Mouse (Mus musculus): ENCODE results near the gene Cfap299. TPM values are rescaled to one million over a fixed set of nuclear protein-coding genes. Genes with fewer than 3 reads are reported as not detected.

Cfap299 gene
- polyA plus RNA-seq, 1 experiment from 2014 or later, result not detected

DNA sequence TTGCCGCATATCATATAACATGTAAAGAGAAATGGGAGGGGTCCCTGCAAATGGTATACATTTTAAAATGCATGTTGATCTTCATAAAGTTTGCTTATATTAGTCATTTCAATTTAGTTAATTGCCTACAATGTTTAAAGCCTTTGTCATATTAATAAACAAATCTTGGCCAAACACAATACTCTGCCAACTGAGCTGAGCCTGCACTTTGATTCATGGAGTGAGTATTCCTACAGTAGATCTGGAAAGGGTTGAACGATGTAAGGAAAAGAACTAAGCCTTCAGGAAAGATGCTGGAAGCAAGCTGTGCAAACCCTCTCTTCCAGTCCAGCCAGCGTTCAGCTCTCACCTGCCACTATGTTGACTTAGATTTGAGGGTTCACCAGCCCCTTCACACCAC, 252.9 kb downstream of the Cfap299 start:
- Histone ChIP-seq H3K27ac (ENCODE audit: low read length) (no peak overlapping the region), H3K4me2 (ENCODE audit: low read depth, low read length) (no peak overlapping the region), H3K9ac (ENCODE audit: low read depth, low read length) (no peak overlapping the region), H3K4me3 (ENCODE audit: low read depth, low read length) (no peak overlapping the region), H3K9me3 (replicated peaks; ENCODE audit: control insufficient read depth, low read length) (no peaks in the 10 kb centered on the region), H3K27me3 (ENCODE audit: control insufficient read depth, insufficient read depth, low read depth, low read length) (no peaks in the 10 kb centered on the region), H3K4me1 (ENCODE audit: control insufficient read depth, low read depth, low read length) (no peaks in the 10 kb centered on the region), H3K36me3 (ENCODE audit: control insufficient read depth, insufficient read depth) (no peaks in the 10 kb centered on the region)
- ATAC-seq (ENCODE audit: low read depth), result no peak
- WGBS (ENCODE audit: insufficient replicate concordance), result 60% methylated on average over 3 of the region's 3 CpGs

DNA sequence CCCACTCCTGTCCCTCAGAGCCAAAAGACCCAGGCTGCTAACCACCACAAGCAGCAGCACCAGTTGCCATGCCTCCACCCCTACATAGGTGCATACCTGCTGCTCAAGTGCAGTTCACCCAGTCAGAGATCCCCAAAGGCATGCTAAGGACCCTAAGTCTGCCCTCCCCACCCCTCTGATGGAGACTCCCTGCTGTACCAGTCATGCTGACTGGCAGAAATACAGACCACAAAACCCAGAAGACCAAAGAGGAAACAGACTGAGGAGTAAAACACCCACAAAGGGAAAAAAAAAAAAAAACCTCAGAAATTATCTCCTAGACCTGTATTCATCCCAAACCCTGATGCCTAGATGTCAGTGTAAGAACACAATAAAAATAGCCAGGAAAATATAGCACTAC, 256.8 kb downstream of the Cfap299 start:
- Histone ChIP-seq H3K27me3 (ENCODE audit: control insufficient read depth, insufficient read depth, low read depth, low read length) (no peaks in the 10 kb centered on the region), H3K4me1 (ENCODE audit: control insufficient read depth, low read depth, low read length) (no peaks in the 10 kb centered on the region), H3K36me3 (ENCODE audit: control insufficient read depth, insufficient read depth) (no peaks in the 10 kb centered on the region), H3K4me3 (ENCODE audit: low read depth, low read length) (no peak overlapping the region), H3K4me2 (ENCODE audit: low read depth, low read length) (no peak overlapping the region), H3K9ac (ENCODE audit: low read depth, low read length) (no peak overlapping the region), H3K27ac (ENCODE audit: low read length) (no peak overlapping the region), H3K9me3 (replicated peaks; ENCODE audit: control insufficient read depth, low read length) (no peaks in the 10 kb centered on the region)
- ATAC-seq (ENCODE audit: low read depth), result no peak

DNA sequence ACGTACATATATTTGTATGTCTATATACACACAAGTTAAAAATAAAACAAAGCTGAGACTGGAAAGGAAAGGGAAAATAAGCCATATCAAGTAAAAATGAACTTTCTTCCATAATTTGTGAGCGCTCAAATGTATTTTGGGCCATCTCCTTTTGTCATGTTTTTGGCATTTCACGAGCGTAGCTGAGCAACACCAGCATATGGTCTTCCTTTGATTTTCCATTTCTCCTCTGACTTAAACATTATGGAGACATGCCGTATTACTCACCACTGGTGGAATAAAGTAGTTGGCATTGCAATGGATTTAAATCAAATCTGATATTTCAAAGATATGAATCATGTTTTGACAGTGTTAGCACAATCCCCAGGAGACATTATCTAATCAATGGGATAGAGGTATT, 284.4 kb downstream of the Cfap299 start:
- Histone ChIP-seq H3K27me3 (ENCODE audit: control insufficient read depth, insufficient read depth, low read depth, low read length) (no peaks in the 10 kb centered on the region), H3K9me3 (replicated peaks; ENCODE audit: control insufficient read depth, low read length) (no peaks in the 10 kb centered on the region), H3K4me1 (ENCODE audit: control insufficient read depth, low read depth, low read length) (no peaks in the 10 kb centered on the region), H3K36me3 (ENCODE audit: control insufficient read depth, insufficient read depth) (no peaks in the 10 kb centered on the region), H3K27ac (ENCODE audit: low read length) (no peak overlapping the region), H3K4me3 (ENCODE audit: low read depth, low read length) (no peak overlapping the region), H3K9ac (ENCODE audit: low read depth, low read length) (no peak overlapping the region), H3K4me2 (ENCODE audit: low read depth, low read length) (no peak overlapping the region)
- 67% methylated on average over 5 of the region's 5 CpGs for WGBS (ENCODE audit: insufficient replicate concordance)
- no peak for ATAC-seq (ENCODE audit: low read depth)

DNA sequence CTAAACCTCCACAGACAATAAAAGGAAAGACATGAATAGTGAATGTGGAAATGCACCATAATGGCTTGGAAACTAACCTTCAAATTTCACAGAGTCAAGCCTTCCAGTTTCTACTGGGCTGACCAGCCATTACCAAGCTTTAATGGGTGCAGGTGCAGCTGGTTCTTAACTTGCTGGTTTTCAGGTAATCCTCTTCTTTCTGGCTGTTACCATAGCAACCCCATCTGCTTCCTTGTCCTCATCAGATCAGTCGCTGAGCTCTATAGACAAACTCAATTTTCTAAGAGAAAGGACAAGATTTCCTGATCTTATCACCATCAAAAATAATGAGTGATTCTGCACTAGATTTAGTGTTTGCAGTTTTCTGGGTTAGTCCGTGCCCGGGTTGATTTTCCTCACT, 287.8 kb downstream of the Cfap299 start:
- Histone ChIP-seq H3K4me2 (ENCODE audit: low read depth, low read length) (no peak overlapping the region), H3K36me3 (ENCODE audit: control insufficient read depth, insufficient read depth) (no peaks in the 10 kb centered on the region), H3K27ac (ENCODE audit: low read length) (no peak overlapping the region), H3K4me3 (ENCODE audit: low read depth, low read length) (no peak overlapping the region), H3K9me3 (replicated peaks; ENCODE audit: control insufficient read depth, low read length) (no peaks in the 10 kb centered on the region), H3K4me1 (ENCODE audit: control insufficient read depth, low read depth, low read length) (no peaks in the 10 kb centered on the region), H3K9ac (ENCODE audit: low read depth, low read length) (no peak overlapping the region), H3K27me3 (ENCODE audit: control insufficient read depth, insufficient read depth, low read depth, low read length) (no peaks in the 10 kb centered on the region)
- no peak for ATAC-seq (ENCODE audit: low read depth)
- WGBS (ENCODE audit: insufficient replicate concordance), result 63% methylated on average over 3 of the region's 3 CpGs

DNA sequence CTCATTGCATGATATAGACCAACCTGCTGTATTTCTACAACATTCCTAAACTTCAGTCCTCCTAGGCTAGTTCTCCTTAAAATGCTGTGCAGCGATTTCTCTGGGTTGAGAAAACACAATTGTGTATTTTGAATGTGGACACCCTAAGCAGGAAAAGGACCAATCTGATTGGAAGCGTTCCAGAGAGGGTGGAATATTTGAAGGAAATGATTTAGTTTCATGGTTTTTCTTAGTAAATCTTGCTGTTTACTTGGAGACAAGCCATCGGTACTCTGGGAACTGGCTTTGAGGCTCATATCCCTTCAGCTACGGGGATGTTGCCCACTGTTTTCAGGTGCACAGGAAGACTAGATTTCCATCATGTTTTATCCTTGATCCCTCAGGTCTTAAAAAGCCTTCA, 288.3 kb downstream of the Cfap299 start:
- Histone ChIP-seq H3K27me3 (ENCODE audit: control insufficient read depth, insufficient read depth, low read depth, low read length) (no peaks in the 10 kb centered on the region), H3K4me1 (ENCODE audit: control insufficient read depth, low read depth, low read length) (no peaks in the 10 kb centered on the region), H3K9me3 (replicated peaks; ENCODE audit: control insufficient read depth, low read length) (no peaks in the 10 kb centered on the region), H3K9ac (ENCODE audit: low read depth, low read length) (no peak overlapping the region), H3K27ac (ENCODE audit: low read length) (no peak overlapping the region), H3K4me2 (ENCODE audit: low read depth, low read length) (no peak overlapping the region), H3K36me3 (ENCODE audit: control insufficient read depth, insufficient read depth) (no peaks in the 10 kb centered on the region), H3K4me3 (ENCODE audit: low read depth, low read length) (no peak overlapping the region)
- ATAC-seq (ENCODE audit: low read depth), result no peak
- WGBS (ENCODE audit: insufficient replicate concordance), result 55% methylated on average over 4 of the region's 4 CpGs

DNA sequence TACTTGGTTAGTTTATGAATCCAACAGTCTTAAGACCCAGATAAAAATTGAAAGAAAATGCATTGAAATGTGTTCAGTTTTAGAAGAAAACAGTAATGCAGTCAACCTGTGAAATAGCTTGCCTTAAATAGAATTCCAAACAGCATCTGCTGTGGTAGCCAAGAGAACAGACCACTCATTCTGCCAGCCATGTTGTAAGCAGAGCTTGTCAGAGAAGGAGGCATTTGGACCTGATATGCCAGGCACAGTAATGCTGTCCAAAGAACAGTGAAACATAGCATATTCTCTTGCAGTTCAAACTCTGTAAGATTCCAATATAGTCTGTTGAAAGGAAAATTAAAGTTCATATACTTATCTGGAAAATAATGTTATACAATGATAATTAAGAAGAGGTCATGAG, 321.2 kb downstream of the Cfap299 start:
- no peak overlapping the region for H3K9ac ChIP-seq (ENCODE audit: low read depth, low read length)
- no peak overlapping the region for H3K4me2 ChIP-seq (ENCODE audit: low read depth, low read length)
- H3K9me3 ChIP-seq (replicated peaks; ENCODE audit: control insufficient read depth, low read length), result no peaks in the 10 kb centered on the region
- no peak overlapping the region for H3K27ac ChIP-seq (ENCODE audit: low read length)
- H3K4me1 ChIP-seq (ENCODE audit: control insufficient read depth, low read depth, low read length), result no peaks in the 10 kb centered on the region
- no peaks in the 10 kb centered on the region for H3K36me3 ChIP-seq (ENCODE audit: control insufficient read depth, insufficient read depth)
- ATAC-seq (ENCODE audit: low read depth), result no peak
- no peaks in the 10 kb centered on the region for H3K27me3 ChIP-seq (ENCODE audit: control insufficient read depth, insufficient read depth, low read depth, low read length)
- H3K4me3 ChIP-seq (ENCODE audit: low read depth, low read length), result no peak overlapping the region

DNA sequence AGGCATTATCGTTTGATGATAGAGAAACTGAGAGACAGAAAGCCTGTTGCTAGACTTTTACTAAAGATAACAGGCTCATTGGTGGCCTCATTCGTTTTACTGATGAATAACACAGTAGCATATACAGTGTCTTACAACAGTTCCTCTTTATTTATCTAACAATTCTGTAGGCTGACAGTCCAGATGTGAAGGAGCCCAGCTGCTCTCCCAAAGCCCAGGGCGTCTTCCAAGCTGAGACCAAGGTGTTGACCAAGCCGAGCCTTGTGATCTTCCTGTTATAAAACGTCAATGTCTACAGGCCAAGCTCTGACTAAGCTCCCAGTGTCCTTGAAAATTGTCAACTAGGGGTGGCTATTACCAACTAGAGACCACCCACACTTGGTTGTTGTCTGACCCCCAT, 321.9 kb downstream of the Cfap299 start:
- WGBS (ENCODE audit: insufficient replicate concordance), result 61% methylated on average over 5 of the region's 5 CpGs
- no peak overlapping the region for H3K4me3 ChIP-seq (ENCODE audit: low read depth, low read length)
- H3K27ac ChIP-seq (ENCODE audit: low read length), result no peak overlapping the region
- no peaks in the 10 kb centered on the region for H3K4me1 ChIP-seq (ENCODE audit: control insufficient read depth, low read depth, low read length)
- no peak overlapping the region for H3K9ac ChIP-seq (ENCODE audit: low read depth, low read length)
- no peaks in the 10 kb centered on the region for H3K27me3 ChIP-seq (ENCODE audit: control insufficient read depth, insufficient read depth, low read depth, low read length)
- H3K36me3 ChIP-seq (ENCODE audit: control insufficient read depth, insufficient read depth), result no peaks in the 10 kb centered on the region
- H3K9me3 ChIP-seq (replicated peaks; ENCODE audit: control insufficient read depth, low read length), result no peaks in the 10 kb centered on the region
- ATAC-seq (ENCODE audit: low read depth), result no peak
- H3K4me2 ChIP-seq (ENCODE audit: low read depth, low read length), result no peak overlapping the region

DNA sequence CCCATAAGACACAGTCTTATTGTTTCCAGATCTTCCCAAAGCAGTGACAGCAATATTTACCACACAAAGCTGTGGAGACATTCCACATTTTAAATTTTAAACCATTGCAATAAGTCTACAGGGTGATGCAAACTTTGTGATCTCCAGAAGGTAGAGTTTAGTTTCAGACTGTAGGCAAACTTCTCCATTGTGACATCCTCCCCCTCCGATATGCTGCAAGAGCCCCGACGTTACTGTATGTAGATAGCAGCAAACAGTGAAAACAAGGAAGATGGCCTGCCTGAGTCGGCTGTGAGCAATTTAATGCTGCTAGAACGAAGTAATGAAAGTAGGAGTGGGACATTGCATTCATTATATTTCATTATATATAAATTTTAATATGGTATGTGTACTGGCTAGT, 359.1 kb downstream of the Cfap299 start:
- Histone ChIP-seq H3K4me3 (ENCODE audit: low read depth, low read length) (no peak overlapping the region), H3K9me3 (replicated peaks; ENCODE audit: control insufficient read depth, low read length) (no peaks in the 10 kb centered on the region), H3K4me2 (ENCODE audit: low read depth, low read length) (no peak overlapping the region), H3K27ac (ENCODE audit: low read length) (no peak overlapping the region), H3K27me3 (ENCODE audit: control insufficient read depth, insufficient read depth, low read depth, low read length) (no peaks in the 10 kb centered on the region), H3K4me1 (ENCODE audit: control insufficient read depth, low read depth, low read length) (no peaks in the 10 kb centered on the region), H3K9ac (ENCODE audit: low read depth, low read length) (no peak overlapping the region), H3K36me3 (ENCODE audit: control insufficient read depth, insufficient read depth) (no peaks in the 10 kb centered on the region)
- no peak for ATAC-seq (ENCODE audit: low read depth)
- WGBS (ENCODE audit: insufficient replicate concordance), result 64% methylated on average over 5 of the region's 5 CpGs

DNA sequence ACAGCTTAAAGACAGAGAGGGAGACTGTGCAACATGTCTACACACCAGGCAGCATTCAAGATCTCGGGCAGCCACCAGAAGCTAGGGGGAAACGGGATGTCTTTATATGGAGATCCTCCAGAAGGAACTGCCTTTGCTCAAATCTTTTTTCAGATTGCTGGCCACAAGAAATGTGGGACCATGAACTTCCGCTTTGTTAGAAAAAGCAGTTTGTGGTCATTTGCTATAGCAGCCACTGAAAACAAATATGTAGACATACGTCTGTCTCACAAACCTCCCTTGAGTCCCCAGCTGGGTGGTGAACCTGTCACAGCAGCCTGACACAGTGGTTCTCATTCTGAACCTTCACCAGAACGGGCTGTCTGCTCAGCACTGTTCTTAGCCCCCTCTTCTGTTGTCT, 363.0 kb downstream of the Cfap299 start:
- WGBS (ENCODE audit: insufficient replicate concordance), result 34% methylated on average over 5 of the region's 5 CpGs

DNA sequence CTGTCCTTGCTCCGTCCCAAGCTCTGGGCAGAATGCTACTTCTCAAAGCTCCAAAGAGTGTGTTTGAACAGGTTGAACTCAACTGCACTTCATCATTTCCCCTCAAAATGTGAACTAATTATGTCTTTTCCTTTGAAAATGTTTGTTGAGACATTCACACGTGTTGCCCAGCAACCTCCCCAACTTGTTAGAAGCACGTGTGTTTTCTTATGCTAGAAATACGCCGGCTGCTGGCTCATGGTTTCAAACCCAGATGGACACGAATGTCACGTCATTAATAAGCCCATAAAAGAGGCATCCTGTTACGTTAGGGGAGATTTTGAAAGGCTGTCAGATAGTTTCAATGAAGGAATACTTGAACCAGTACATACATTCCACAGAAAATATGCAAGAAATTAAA, 367.2 kb downstream of the Cfap299 start:
- H3K27ac ChIP-seq (ENCODE audit: low read length), result no peak overlapping the region
- no peak for ATAC-seq (ENCODE audit: low read depth)
- no peak overlapping the region for H3K9ac ChIP-seq (ENCODE audit: low read depth, low read length)
- H3K4me3 ChIP-seq (ENCODE audit: low read depth, low read length), result no peak overlapping the region
- H3K9me3 ChIP-seq (replicated peaks; ENCODE audit: control insufficient read depth, low read length), result no peaks in the 10 kb centered on the region
- H3K36me3 ChIP-seq (ENCODE audit: control insufficient read depth, insufficient read depth), result no peaks in the 10 kb centered on the region
- H3K4me2 ChIP-seq (ENCODE audit: low read depth, low read length), result no peak overlapping the region
- H3K4me1 ChIP-seq (ENCODE audit: control insufficient read depth, low read depth, low read length), result no peaks in the 10 kb centered on the region
- WGBS (ENCODE audit: insufficient replicate concordance), result 65% methylated on average over 8 of the region's 8 CpGs
- no peaks in the 10 kb centered on the region for H3K27me3 ChIP-seq (ENCODE audit: control insufficient read depth, insufficient read depth, low read depth, low read length)

More for the DNA sequence above, 363.0 kb downstream of the Cfap299 start:
- no peak for ATAC-seq (ENCODE audit: low read depth)
- Histone ChIP-seq H3K9ac (ENCODE audit: low read depth, low read length) (no peak overlapping the region), H3K27me3 (ENCODE audit: control insufficient read depth, insufficient read depth, low read depth, low read length) (no peaks in the 10 kb centered on the region), H3K36me3 (ENCODE audit: control insufficient read depth, insufficient read depth) (no peaks in the 10 kb centered on the region), H3K4me3 (ENCODE audit: low read depth, low read length) (no peak overlapping the region), H3K27ac (ENCODE audit: low read length) (no peak overlapping the region), H3K9me3 (replicated peaks; ENCODE audit: control insufficient read depth, low read length) (no peaks in the 10 kb centered on the region), H3K4me2 (ENCODE audit: low read depth, low read length) (no peak overlapping the region), H3K4me1 (ENCODE audit: control insufficient read depth, low read depth, low read length) (no peaks in the 10 kb centered on the region)
